Mouse (Mus musculus): ENCODE data around the gene Foxe1. TPM values are rescaled to one million over a fixed set of nuclear protein-coding genes. Genes with fewer than 3 reads are reported as not detected.

Gene Foxe1
- polyA plus RNA-seq (2012; rRNA removed) = 0.08 TPM in 1 of 2 replicates, not detected in the other

GRCm38 (mm10) chr4:46343596-46344260 is at the start of gene Foxe1:
TSS of gene Foxe1 (plus strand) at chr4:46343609.

GRCm38 (mm10) chr4:46389013-46389611 is 45.7 kb downstream of the Foxe1 start, which contains the start of gene Trmo:
TSS of gene Trmo (minus strand) at chr4:46389437.

Other genes with a start within 250 kb of the Foxe1 start
- 11.5 and 12.7 TPM in 2 replicates for gene Ncbp1, start 205.0 kb upstream of the Foxe1 start, polyA plus RNA-seq (2012; rRNA removed)
- 11.0 and 11.6 TPM in 2 replicates for gene Tstd2, start 204.9 kb upstream of the Foxe1 start, polyA plus RNA-seq (2012; rRNA removed)
- gene Xpa, start 147.3 kb upstream of the Foxe1 start, polyA plus RNA-seq (2012; rRNA removed) = 21.7 and 31.9 TPM in 2 replicates
- gene Trmo, start 45.8 kb downstream of the Foxe1 start, polyA plus RNA-seq (2012; rRNA removed) = 4.0 and 4.3 TPM in 2 replicates
- not detected in 2 replicates for gene Hemgn, start 69.9 kb downstream of the Foxe1 start, polyA plus RNA-seq (2012; rRNA removed)
- gene Anp32b, start 107.3 kb downstream of the Foxe1 start, polyA plus RNA-seq (2012; rRNA removed) = 15.9 and 17.1 TPM in 2 replicates
- gene Nans, start 145.6 kb downstream of the Foxe1 start, polyA plus RNA-seq (2012; rRNA removed) = 266 and 329 TPM in 2 replicates
- 35.1 and 42.0 TPM in 2 replicates for gene Trim14, start 192.5 kb downstream of the Foxe1 start, polyA plus RNA-seq (2012; rRNA removed)

Measured in colon, adult 2 months (tissue).